Mouse (Mus musculus) midbrain, embryonic 15.5 days (tissue): ENCODE results near the gene Ube2q2. TPM values are rescaled to one million over a fixed set of nuclear protein-coding genes. Genes with fewer than 3 reads are reported as not detected.
"Not testable (repeated sequence)": the region's sequence is repeated elsewhere in the genome, so short reads cannot be mapped to it uniquely, and the experiment has no call there.

Source experiments
- ATAC-seq: fragments of 200-750 bp; cut with Nextera tagmentation; replicated peaks from 2 replicates; pipeline ENCODE4 v1.8.0; 2017; ENCODE audit warnings: moderate TSS enrichment
- H3K27ac ChIP-seq: fragments of 300-500 bp; sonication (generic); 2 replicates; pipeline ENCODE4 v1.5.1; 2015; ENCODE audit warnings: mild to moderate bottlenecking, inconsistent platforms
- H3K27me3 ChIP-seq: fragments of 300-500 bp; sonication (generic); replicated peaks from 2 replicates; pipeline ENCODE4 v1.6.1; 2015; ENCODE audit warnings: inconsistent platforms
- H3K36me3 ChIP-seq: fragments of 300-500 bp; sonication (generic); replicated peaks from 2 replicates; pipeline ENCODE4 v1.6.1; 2015; ENCODE audit warnings: inconsistent platforms
- H3K4me1 ChIP-seq: fragments of 300-500 bp; sonication (generic); 2 replicates; pipeline ENCODE4 v1.6.1; 2015; ENCODE audit warnings: inconsistent platforms
- H3K4me2 ChIP-seq: fragments of 300-500 bp; sonication (generic); 2 replicates; pipeline ENCODE4 v1.6.1; 2015; ENCODE audit warnings: inconsistent platforms, mild to moderate bottlenecking, moderate library complexity
- H3K4me3 ChIP-seq: fragments of 300-500 bp; sonication (generic); 2 replicates; pipeline ENCODE4 v1.5.1; 2015; ENCODE audit warnings: mild to moderate bottlenecking, inconsistent platforms
- H3K9ac ChIP-seq: fragments of 300-500 bp; sonication (generic); 2 replicates; pipeline ENCODE4 v1.6.1; 2015; ENCODE audit warnings: mild to moderate bottlenecking, inconsistent platforms
- H3K9me3 ChIP-seq: fragments of 300-500 bp; sonication (generic); 2 replicates; pipeline ENCODE4 v1.6.1; 2016; ENCODE audit warnings: inconsistent platforms
- WGBS: fragments of 180-500 bp; shearing (Covaris S2); methylation state at CpG from one replicate; pipeline ENCODE4 v1.1.7; 2015; ENCODE audit warnings: mixed read lengths; 5-methylcytosine and 5-hydroxymethylcytosine counted together
- polyA plus RNA-seq: library from polyadenylated mRNA; unstranded; fragments of >200 nt; fragmentation: Nextera tagmentation; extraction: Ambion mirVana; gene quantifications from 2 replicates; pipeline ENCODE4 v1.2.1, GENCODE M21; 2015

Gene Ube2q2
- polyA plus RNA-seq, 1 experiment from 2014 or later: 40.3 TPM

- ATAC-seq: no peak
- H3K4me3 ChIP-seq: no peak overlapping the region
- no peak overlapping the region for H3K4me2 ChIP-seq
- H3K9me3 ChIP-seq: no peaks in the 10 kb centered on the region
- no peaks in the 10 kb centered on the region for H3K36me3 ChIP-seq
- no peak overlapping the region for H3K27ac ChIP-seq
- 95% methylated on average over 4 of the region's 4 CpGs for WGBS
- H3K27me3 ChIP-seq: no peaks in the 10 kb centered on the region
- no peak overlapping the region for H3K9ac ChIP-seq
- H3K4me1 ChIP-seq: 0 out of 2 replicates have a peak, but pooled peaks cover 3% of the 10 kb centered on the region
Measured at GRCm38 (mm10) chr9:55246918-55247317, 98.3 kb downstream of the Ube2q2 start.

- Histone ChIP-seq H3K4me2 (no peak overlapping the region), H3K9me3 (no peaks in the 10 kb centered on the region), H3K4me1 (no peaks in the 10 kb centered on the region), H3K9ac (no peak overlapping the region), H3K4me3 (no peak overlapping the region), H3K27me3 (no peaks in the 10 kb centered on the region), H3K36me3 (no peaks in the 10 kb centered on the region), H3K27ac (no peak overlapping the region)
- ATAC-seq: no peak
- WGBS: 90% methylated on average over 4 of the region's 4 CpGs
Measured at GRCm38 (mm10) chr9:55248465-55248864, 99.8 kb downstream of the Ube2q2 start.

- ATAC-seq: no peak
- WGBS: 89% methylated on average over 6 of the region's 6 CpGs
- Histone ChIP-seq H3K27me3 (no peaks in the 10 kb centered on the region), H3K9me3 (no peaks in the 10 kb centered on the region), H3K9ac (no peak overlapping the region), H3K4me3 (no peak overlapping the region), H3K27ac (no peak overlapping the region), H3K4me2 (no peak overlapping the region), H3K36me3 (no peaks in the 10 kb centered on the region), H3K4me1 (no peaks in the 10 kb centered on the region)
Measured at GRCm38 (mm10) chr9:55250595-55251247, 102.1 kb downstream of the Ube2q2 start.

GRCm38 (mm10) chr9:55252097-55252496, 103.4 kb downstream of the Ube2q2 start:
- not testable (repeated sequence) for H3K36me3 ChIP-seq

GRCm38 (mm10) chr9:55253849-55254248, 105.2 kb downstream of the Ube2q2 start:
- no peaks in the 10 kb centered on the region for H3K4me1 ChIP-seq
- H3K27ac ChIP-seq: no peak overlapping the region
- no peak for ATAC-seq
- H3K4me3 ChIP-seq: no peak overlapping the region
- no peaks in the 10 kb centered on the region for H3K36me3 ChIP-seq
- H3K4me2 ChIP-seq: no peak overlapping the region
- 75% methylated on average over 1 of the region's 1 CpGs for WGBS
- no peaks in the 10 kb centered on the region for H3K27me3 ChIP-seq
- H3K9ac ChIP-seq: no peak overlapping the region
- no peaks in the 10 kb centered on the region for H3K9me3 ChIP-seq

More at GRCm38 (mm10) chr9:55252097-55252496, 103.4 kb downstream of the Ube2q2 start:
- ATAC-seq, H3K27me3 ChIP-seq, H3K9ac ChIP-seq, H3K4me2 ChIP-seq, H3K27ac ChIP-seq, H3K4me3 ChIP-seq, H3K9me3 ChIP-seq, H3K4me1 ChIP-seq: not testable (repeated sequence)
- 66% methylated on average over 2 of the region's 2 CpGs for WGBS

- Histone ChIP-seq H3K27ac (no peak overlapping the region), H3K4me2 (no peak overlapping the region)
Measured at GRCm38 (mm10) chr9:55255056-55255455, 106.4 kb downstream of the Ube2q2 start.

GRCm38 (mm10) chr9:55255604-55256003, 107.0 kb downstream of the Ube2q2 start:
- 65% methylated on average over 4 of the region's 4 CpGs for WGBS
- H3K9ac ChIP-seq: no peak overlapping the region

More at GRCm38 (mm10) chr9:55255056-55255455, 106.4 kb downstream of the Ube2q2 start:
- no peaks in the 10 kb centered on the region for H3K36me3 ChIP-seq
- H3K9ac ChIP-seq: no peak overlapping the region
- no peaks in the 10 kb centered on the region for H3K9me3 ChIP-seq
- WGBS: 90% methylated on average over 5 of the region's 5 CpGs
- no peaks in the 10 kb centered on the region for H3K27me3 ChIP-seq
- no peaks in the 10 kb centered on the region for H3K4me1 ChIP-seq
- no peak for ATAC-seq
- H3K4me3 ChIP-seq: no peak overlapping the region

GRCm38 (mm10) chr9:55257105-55257504, 108.5 kb downstream of the Ube2q2 start:
- no peaks in the 10 kb centered on the region for H3K4me1 ChIP-seq
- H3K27me3 ChIP-seq: no peaks in the 10 kb centered on the region
- no peaks in the 10 kb centered on the region for H3K36me3 ChIP-seq
- H3K9me3 ChIP-seq: no peaks in the 10 kb centered on the region
- no peak overlapping the region for H3K9ac ChIP-seq
- no peak overlapping the region for H3K4me3 ChIP-seq
- H3K4me2 ChIP-seq: no peak overlapping the region
- ATAC-seq: no peak
- WGBS: 85% methylated on average over 2 of the region's 2 CpGs
- H3K27ac ChIP-seq: no peak overlapping the region

More at GRCm38 (mm10) chr9:55255604-55256003, 107.0 kb downstream of the Ube2q2 start:
- Histone ChIP-seq H3K9me3 (no peaks in the 10 kb centered on the region), H3K27ac (no peak overlapping the region), H3K4me3 (no peak overlapping the region), H3K27me3 (no peaks in the 10 kb centered on the region), H3K4me2 (no peak overlapping the region), H3K36me3 (no peaks in the 10 kb centered on the region), H3K4me1 (no peaks in the 10 kb centered on the region)
- no peak for ATAC-seq

Other genes with a start within 250 kb of the Ube2q2 start
- 2.0 and 2.2 TPM in 2 replicates for gene Hykk, start 231.6 kb upstream of the Ube2q2 start, polyA plus RNA-seq
- gene Psma4, start 198.1 kb upstream of the Ube2q2 start, polyA plus RNA-seq: 247 and 251 TPM in 2 replicates
- 1.0 and 1.1 TPM in 2 replicates for gene AY074887, start 197.9 kb upstream of the Ube2q2 start, polyA plus RNA-seq
- 3.0 and 3.7 TPM in 2 replicates for gene Chrna5, start 168.0 kb upstream of the Ube2q2 start, polyA plus RNA-seq
- gene Chrna3, start 122.3 kb upstream of the Ube2q2 start, polyA plus RNA-seq: 15.1 and 16.2 TPM in 2 replicates
- 1.4 and 2.1 TPM in 2 replicates for gene Chrnb4, start 100.1 kb upstream of the Ube2q2 start, polyA plus RNA-seq
- 83.4 and 89.1 TPM in 2 replicates for gene Fbxo22, start 60.1 kb downstream of the Ube2q2 start, polyA plus RNA-seq
- 1.1 and 1.6 TPM in 2 replicates for gene Nrg4, start 178.0 kb downstream of the Ube2q2 start, polyA plus RNA-seq
- 5.8 and 6.2 TPM in 2 replicates for gene Tmem266, start 178.1 kb downstream of the Ube2q2 start, polyA plus RNA-seq